Mouse (Mus musculus) embryonic facial prominence, embryonic 12.5 days (tissue): Measurements from ENCODE around the gene Gm17304. TPM values are rescaled to one million over a fixed set of nuclear protein-coding genes. Genes with fewer than 3 reads are reported as not detected.

Experiments
- ATAC-seq: fragments of 200-750 bp; cut with Nextera tagmentation; 2 replicates; pipeline ENCODE4 v1.8.0; 2017; ENCODE audit not compliant: insufficient number of reproducible peaks, insufficient read depth, low FRiP score, low TSS enrichment
- H3K27ac ChIP-seq: fragments of 300-500 bp; sonication (generic); 2 replicates; pipeline ENCODE4 v1.5.1; 2016; ENCODE audit warnings: mild to moderate bottlenecking
- H3K27me3 ChIP-seq: fragments of 300-500 bp; sonication (generic); 2 replicates; pipeline ENCODE4 v1.6.1; 2016; ENCODE audit warnings: mild to moderate bottlenecking, moderate library complexity
- H3K36me3 ChIP-seq: fragments of 300-500 bp; sonication (generic); 2 replicates; pipeline ENCODE4 v1.6.1; 2016; ENCODE audit warnings: mild to moderate bottlenecking
- H3K4me1 ChIP-seq: fragments of 300-500 bp; sonication (generic); 2 replicates; pipeline ENCODE4 v1.6.1; 2016
- H3K4me2 ChIP-seq: fragments of 300-500 bp; sonication (generic); replicated peaks from 2 replicates; pipeline ENCODE4 v1.6.1; 2016; ENCODE audit warnings: mild to moderate bottlenecking, moderate library complexity
- H3K4me3 ChIP-seq: fragments of 300-500 bp; sonication (generic); 2 replicates; pipeline ENCODE4 v1.5.1; 2016; ENCODE audit warnings: mild to moderate bottlenecking
- H3K9ac ChIP-seq: fragments of 300-500 bp; sonication (generic); 2 replicates; pipeline ENCODE4 v1.6.1; 2016; ENCODE audit warnings: mild to moderate bottlenecking, moderate library complexity
- H3K9me3 ChIP-seq: fragments of 300-500 bp; sonication (generic); 2 replicates; pipeline ENCODE4 v1.6.1; 2016; ENCODE audit warnings: mild to moderate bottlenecking, moderate library complexity
- WGBS: fragments of 180-500 bp; shearing (Covaris S2); methylation state at CpG from one replicate; pipeline ENCODE4 v1.1.7; 2016; 5-methylcytosine and 5-hydroxymethylcytosine counted together
- polyA plus RNA-seq: library from polyadenylated mRNA; unstranded; fragments of >200 nt; fragmentation: Nextera tagmentation; extraction: Ambion mirVana; gene quantifications from 2 replicates; pipeline ENCODE4 v1.2.1, GENCODE M21; 2016

Gm17304 gene
- polyA plus RNA-seq, 1 experiment from 2014 or later = not detected

- peak; percentile 28; the same call in 1 of the 2 replicates for ATAC-seq
- Histone ChIP-seq H3K4me1 (0 out of 2 replicates have a peak, but pooled peaks cover 2% of the 10 kb centered on the region), H3K27ac (no peak overlapping the region), H3K27me3 (no peaks in the 10 kb centered on the region), H3K4me2 (no peak overlapping the region), H3K9me3 (no peaks in the 10 kb centered on the region), H3K36me3 (peaks cover 16% of the 10 kb centered on the region), H3K9ac (no peak overlapping the region), H3K4me3 (no peak overlapping the region)
- 74% methylated on average over 8 of the region's 8 CpGs for WGBS
Observed at GRCm38 (mm10) chr5:106628369-106629149, 19.7 kb downstream of the Gm17304 start.

DNA sequence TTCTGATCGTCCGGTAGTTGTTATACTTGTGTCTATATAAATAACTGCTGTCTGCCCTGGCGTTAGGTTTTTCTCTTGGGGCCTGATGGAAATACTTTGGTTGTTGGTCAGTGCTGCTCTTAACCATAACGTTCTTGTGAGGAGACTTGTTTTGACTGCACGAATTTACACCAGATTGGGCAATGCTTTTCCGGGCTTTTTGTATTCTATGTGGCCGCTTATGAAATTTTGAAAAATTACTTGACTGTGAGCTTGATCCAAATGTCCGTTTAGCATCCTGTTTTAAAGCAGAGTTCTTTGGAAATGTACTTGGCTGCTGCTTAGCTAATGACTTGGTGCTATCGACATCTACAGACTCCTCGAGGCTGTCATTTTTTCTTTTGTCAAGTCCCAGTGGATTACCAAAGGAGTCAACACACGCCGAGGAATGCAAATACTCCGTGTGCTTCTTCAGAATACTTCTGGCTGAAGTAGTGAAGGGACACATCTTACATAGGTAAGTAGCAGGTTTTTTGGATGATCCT, 27.6 kb downstream of the Gm17304 start:
- H3K27ac ChIP-seq = no peak overlapping the region
- no peaks in the 10 kb centered on the region for H3K27me3 ChIP-seq
- peaks cover 39% of the 10 kb centered on the region for H3K36me3 ChIP-seq
- 92% methylated on average over 13 of the region's 13 CpGs for WGBS
- no peak overlapping the region for H3K4me3 ChIP-seq
- no peak overlapping the region for H3K9ac ChIP-seq
- no peak for ATAC-seq
- no peak overlapping the region for H3K4me2 ChIP-seq
- H3K4me1 ChIP-seq = 0 out of 2 replicates have a peak, but pooled peaks cover under 1% of the 10 kb centered on the region
- H3K9me3 ChIP-seq = no peaks in the 10 kb centered on the region

- Histone ChIP-seq H3K9me3 (no peaks in the 10 kb centered on the region), H3K27me3 (no peaks in the 10 kb centered on the region), H3K4me2 (no peak overlapping the region), H3K27ac (no peak overlapping the region), H3K36me3 (peaks cover 34% of the 10 kb centered on the region), H3K4me1 (no peaks in the 10 kb centered on the region), H3K9ac (no peak overlapping the region), H3K4me3 (no peak overlapping the region)
- ATAC-seq = no peak
- 91% methylated on average over 2 of the region's 2 CpGs for WGBS
Observed at GRCm38 (mm10) chr5:106639627-106640026, 30.7 kb downstream of the Gm17304 start.

GRCm38 (mm10) chr5:106640235-106640809, 31.4 kb downstream of the Gm17304 start:
- H3K4me2 ChIP-seq = no peak overlapping the region
- no peak overlapping the region for H3K4me3 ChIP-seq
- no peaks in the 10 kb centered on the region for H3K9me3 ChIP-seq
- 76% methylated on average over 5 of the region's 5 CpGs for WGBS
- no peaks in the 10 kb centered on the region for H3K27me3 ChIP-seq
- H3K4me1 ChIP-seq = no peaks in the 10 kb centered on the region
- H3K27ac ChIP-seq = no peak overlapping the region
- peaks cover 27% of the 10 kb centered on the region for H3K36me3 ChIP-seq
- ATAC-seq = no peak
- no peak overlapping the region for H3K9ac ChIP-seq

- Histone ChIP-seq H3K4me3 (no peak overlapping the region), H3K9me3 (no peaks in the 10 kb centered on the region), H3K36me3 (peaks cover 15% of the 10 kb centered on the region), H3K9ac (no peak overlapping the region), H3K4me2 (no peak overlapping the region), H3K27me3 (no peaks in the 10 kb centered on the region), H3K27ac (no peak overlapping the region), H3K4me1 (no peaks in the 10 kb centered on the region)
- ATAC-seq = no peak
- 87% methylated on average over 3 of the region's 3 CpGs for WGBS
Observed at GRCm38 (mm10) chr5:106641876-106642275, 33.0 kb downstream of the Gm17304 start.

GRCm38 (mm10) chr5:106643434-106643833, 34.5 kb downstream of the Gm17304 start:
- no peak overlapping the region for H3K9ac ChIP-seq
- H3K27me3 ChIP-seq = no peaks in the 10 kb centered on the region
- H3K36me3 ChIP-seq = 0 out of 2 replicates have a peak, but pooled peaks cover 3% of the 10 kb centered on the region
- H3K27ac ChIP-seq = no peak overlapping the region
- H3K4me3 ChIP-seq = no peak overlapping the region
- 86% methylated on average over 4 of the region's 4 CpGs for WGBS
- no peaks in the 10 kb centered on the region for H3K4me1 ChIP-seq
- H3K4me2 ChIP-seq = no peak overlapping the region
- H3K9me3 ChIP-seq = no peaks in the 10 kb centered on the region
- no peak for ATAC-seq

DNA sequence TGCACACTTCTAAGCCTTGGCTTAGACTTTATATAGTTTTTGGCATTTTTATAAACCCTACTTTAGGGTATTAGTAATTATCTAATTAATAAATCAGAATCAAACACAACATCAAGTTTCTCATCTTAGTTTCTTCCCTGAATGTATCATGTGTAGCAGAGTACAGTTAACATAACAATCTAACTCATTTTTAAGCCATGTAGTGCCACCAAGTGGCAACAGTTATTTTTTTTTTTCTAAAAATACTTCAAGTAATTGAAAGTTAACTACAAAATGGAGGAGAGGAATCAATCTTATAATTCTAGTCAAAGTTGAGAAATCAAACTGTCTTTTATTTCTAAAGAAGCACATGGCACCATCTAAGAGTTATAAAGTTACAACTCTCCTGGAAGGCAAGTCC, 40.5 kb downstream of the Gm17304 start:
- Histone ChIP-seq H3K9me3 (no peaks in the 10 kb centered on the region), H3K27me3 (no peaks in the 10 kb centered on the region), H3K27ac (no peak overlapping the region), H3K4me2 (no peak overlapping the region), H3K36me3 (peaks cover 3% of the 10 kb centered on the region; the same call in 1 of the 2 replicates), H3K9ac (no peak overlapping the region), H3K4me3 (no peak overlapping the region), H3K4me1 (no peaks in the 10 kb centered on the region)
- no peak for ATAC-seq

- ATAC-seq = no peak
- H3K9ac ChIP-seq = no peak overlapping the region
- no peak overlapping the region for H3K4me3 ChIP-seq
Observed at GRCm38 (mm10) chr5:106649995-106650394, 41.1 kb downstream of the Gm17304 start.

GRCm38 (mm10) chr5:106652220-106652753, 43.4 kb downstream of the Gm17304 start:
- H3K27me3 ChIP-seq = no peaks in the 10 kb centered on the region
- H3K4me2 ChIP-seq = no peak overlapping the region
- no peak overlapping the region for H3K9ac ChIP-seq
- no peaks in the 10 kb centered on the region for H3K4me1 ChIP-seq
- H3K4me3 ChIP-seq = no peak overlapping the region
- H3K9me3 ChIP-seq = no peaks in the 10 kb centered on the region
- WGBS = 81% methylated on average over 4 of the region's 4 CpGs
- H3K27ac ChIP-seq = no peak overlapping the region
- H3K36me3 ChIP-seq = peaks cover 5% of the 10 kb centered on the region
- no peak for ATAC-seq

More at GRCm38 (mm10) chr5:106649995-106650394, 41.1 kb downstream of the Gm17304 start:
- Histone ChIP-seq H3K36me3 (peaks cover 7% of the 10 kb centered on the region), H3K27ac (no peak overlapping the region), H3K4me1 (no peaks in the 10 kb centered on the region), H3K27me3 (no peaks in the 10 kb centered on the region), H3K4me2 (no peak overlapping the region), H3K9me3 (no peaks in the 10 kb centered on the region)

- H3K4me1 ChIP-seq = no peaks in the 10 kb centered on the region
- H3K27me3 ChIP-seq = no peaks in the 10 kb centered on the region
- H3K4me3 ChIP-seq = no peak overlapping the region
- H3K4me2 ChIP-seq = no peak overlapping the region
- no peak overlapping the region for H3K27ac ChIP-seq
- WGBS = 96% methylated on average over 3 of the region's 3 CpGs
- no peaks in the 10 kb centered on the region for H3K9me3 ChIP-seq
- no peak overlapping the region for H3K9ac ChIP-seq
- no peak for ATAC-seq
- peaks cover 5% of the 10 kb centered on the region for H3K36me3 ChIP-seq
Observed at GRCm38 (mm10) chr5:106652790-106653328, 44.0 kb downstream of the Gm17304 start.
